Mouse (Mus musculus) cortical plate, adult 2 months (tissue): ENCODE results near the gene Pop7.

Source experiments
- CTCF ChIP-seq: fragments of 200-500 bp; IDR thresholded peaks from 2 replicates; pipeline ENCODE4 v1.5.1; 2011; ENCODE audit warnings: mild to moderate bottlenecking, control low read depth, low read length; ENCODE audit not compliant: insufficient read depth; ENCODE audit errors: extremely low read depth
- POLR2A ChIP-seq: fragments of 200-500 bp; IDR thresholded peaks from 2 replicates; pipeline ENCODE4 v1.6.1; 2011; ENCODE audit warnings: mild to moderate bottlenecking, low read length, control low read depth; ENCODE audit not compliant: insufficient read depth; ENCODE audit errors: extremely low read depth

DNA sequence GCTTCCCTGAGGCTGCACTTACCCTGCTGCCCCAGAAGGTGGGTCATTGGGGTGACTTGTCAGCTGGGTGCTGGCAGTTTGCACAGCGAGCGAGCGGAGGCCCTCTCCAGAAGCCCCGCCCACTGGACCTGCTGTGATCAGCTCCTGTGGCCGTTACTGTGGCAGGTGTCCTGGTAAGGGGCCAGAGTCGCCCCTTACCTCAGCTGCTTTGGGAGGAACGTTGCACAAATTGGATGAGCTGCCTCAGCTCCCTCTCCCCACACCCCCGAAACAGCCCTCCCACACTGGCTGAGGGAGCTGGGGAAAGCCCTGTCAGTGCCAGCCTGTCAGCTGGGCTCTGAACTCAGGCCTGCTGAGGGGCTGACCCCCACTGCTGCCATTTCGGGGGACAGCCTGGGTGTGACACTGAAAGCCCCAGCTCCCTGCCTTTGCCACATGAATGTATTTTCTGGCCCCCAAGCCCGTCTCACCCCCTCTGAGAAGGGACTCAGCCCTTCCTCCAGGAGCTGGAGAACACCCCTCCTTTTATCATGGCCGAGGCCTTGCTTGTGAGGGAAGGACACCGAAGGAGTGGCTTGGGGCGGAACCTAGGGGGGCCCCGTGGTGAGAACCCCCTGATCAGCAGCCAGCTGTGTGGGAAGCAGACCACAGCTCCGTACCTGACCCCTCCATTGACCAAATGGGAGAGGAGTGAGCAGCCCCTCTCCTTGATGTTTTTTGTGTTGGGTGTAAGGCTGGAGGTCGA is 24.0 kb upstream of the Pop7 start:
- TF ChIP-seq CTCF (no peak), POLR2A (0 out of 2 replicates have a peak, but pooled peaks have one; percentile 2)
